Mouse (Mus musculus) heart, postnatal 0 days (tissue): ENCODE measurements at regions not wholly inside any gene's neighbourhood (a gene's known extent, or its start where the extent isn't known, plus 50 kb on each side); places are given as distances from the start of the nearest gene placed in this dataset.
A peak's percentile ranks its signal among the peaks of the same experiment; 100 is the strongest.

Source experiments
- ATAC-seq: fragments of 200-750 bp; cut with Nextera tagmentation; 2 replicates; pipeline ENCODE4 v1.8.0; 2017; ENCODE audit warnings: low read depth, moderate number of reproducible peaks, moderate library complexity; ENCODE audit not compliant: insufficient read depth
- DNase-seq: peaks from one replicate; pipeline ENCODE4 v3.0.0-alpha.2; 2016; ENCODE audit warnings: low spot score
- H3K27ac ChIP-seq: fragments of 300-500 bp; sonication (generic); 2 replicates; pipeline ENCODE4 v1.5.1; 2014; ENCODE audit warnings: low read depth, mild to moderate bottlenecking
- H3K27me3 ChIP-seq: fragments of 300-500 bp; sonication (generic); 2 replicates; pipeline ENCODE4 v1.6.1; 2014; ENCODE audit warnings: low read length, mixed read lengths; ENCODE audit not compliant: control insufficient read depth, insufficient read depth
- H3K36me3 ChIP-seq: fragments of 300-500 bp; sonication (generic); replicated peaks from 2 replicates; pipeline ENCODE4 v1.6.1; 2014; ENCODE audit warnings: low read length, mixed read lengths; ENCODE audit not compliant: control insufficient read depth, insufficient read depth
- H3K4me1 ChIP-seq: fragments of 300-500 bp; sonication (generic); 2 replicates; pipeline ENCODE4 v1.6.1; 2014; ENCODE audit warnings: antibody characterized with exemption; ENCODE audit not compliant: control insufficient read depth, insufficient read depth
- H3K4me2 ChIP-seq: fragments of 300-500 bp; sonication (generic); 2 replicates; pipeline ENCODE4 v1.6.1; 2014; ENCODE audit warnings: low read depth, mild to moderate bottlenecking, low read length, moderate library complexity
- H3K4me3 ChIP-seq: fragments of 300-500 bp; sonication (generic); 2 replicates; pipeline ENCODE4 v1.5.1; 2014; ENCODE audit warnings: low read depth, low read length
- H3K9ac ChIP-seq: fragments of 300-500 bp; sonication (generic); replicated peaks from 2 replicates; pipeline ENCODE4 v1.6.1; 2014; ENCODE audit warnings: low read depth, low read length, mixed read lengths
- H3K9me3 ChIP-seq: fragments of 300-500 bp; sonication (generic); replicated peaks from 2 replicates; pipeline ENCODE4 v1.6.1; 2016; ENCODE audit warnings: low read length; ENCODE audit not compliant: control insufficient read depth
- CTCF ChIP-seq: IDR thresholded peaks from 2 replicates; pipeline ENCODE4 v1.5.1; 2016; ENCODE audit warnings: antibody characterized with exemption, control low read depth, low read depth
- EP300 ChIP-seq: IDR thresholded peaks from 2 replicates; pipeline ENCODE4 v1.6.1; 2016; ENCODE audit warnings: antibody characterized with exemption, low read depth
- WGBS: fragments of 180-500 bp; shearing (Covaris S2); extraction: QIAGEN DNeasy Blood & Tissue Kit; methylation state at CpG from one replicate; pipeline ENCODE4 v1.1.7; 2014; 5-methylcytosine and 5-hydroxymethylcytosine counted together

GRCm38 (mm10) chr10:74823395-74823794, 143.6 kb upstream of the Gnaz start:
- Histone ChIP-seq H3K4me1 (no peaks in the 10 kb centered on the region), H3K36me3 (no peaks in the 10 kb centered on the region), H3K4me3 (no peak overlapping the region), H3K9me3 (no peaks in the 10 kb centered on the region), H3K9ac (no peak overlapping the region), H3K4me2 (no peak overlapping the region), H3K27ac (no peak overlapping the region), H3K27me3 (no peaks in the 10 kb centered on the region)
- no peak for ATAC-seq
- no peak for TF ChIP-seq CTCF
- no peak for TF ChIP-seq EP300
- no peak for DNase-seq

DNA sequence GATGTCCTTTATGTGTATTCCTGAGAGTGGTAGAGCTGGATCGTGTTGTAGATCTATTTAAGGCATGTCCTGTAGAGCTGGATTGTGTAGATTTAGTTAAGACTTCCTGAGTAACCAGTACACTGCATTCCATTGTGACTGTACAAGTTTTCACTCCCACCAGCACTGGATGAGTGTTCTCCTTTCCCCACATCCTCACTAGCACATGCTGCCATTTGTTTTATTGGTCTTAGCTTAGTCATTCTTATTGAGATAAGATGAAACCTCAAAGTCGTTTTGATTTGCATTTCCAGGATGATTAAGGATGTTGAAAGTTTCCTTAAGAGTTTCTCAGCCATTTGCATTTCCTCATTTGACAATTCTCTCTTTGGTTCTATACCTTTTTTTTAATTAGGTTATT, 132.6 kb upstream of the Gnaz start:
- DNase-seq (no peak), ATAC-seq (no peak)
- WGBS: 29% methylated on average over 2 of the region's 2 CpGs
- no peak overlapping the region for H3K4me2 ChIP-seq
- no peaks in the 10 kb centered on the region for H3K4me1 ChIP-seq
- H3K4me3 ChIP-seq: no peak overlapping the region
- H3K27me3 ChIP-seq: no peaks in the 10 kb centered on the region
- H3K27ac ChIP-seq: no peak overlapping the region
- TF ChIP-seq EP300: no peak
- no peak for TF ChIP-seq CTCF
- H3K9ac ChIP-seq: no peak overlapping the region
- no peaks in the 10 kb centered on the region for H3K9me3 ChIP-seq
- no peaks in the 10 kb centered on the region for H3K36me3 ChIP-seq

DNA sequence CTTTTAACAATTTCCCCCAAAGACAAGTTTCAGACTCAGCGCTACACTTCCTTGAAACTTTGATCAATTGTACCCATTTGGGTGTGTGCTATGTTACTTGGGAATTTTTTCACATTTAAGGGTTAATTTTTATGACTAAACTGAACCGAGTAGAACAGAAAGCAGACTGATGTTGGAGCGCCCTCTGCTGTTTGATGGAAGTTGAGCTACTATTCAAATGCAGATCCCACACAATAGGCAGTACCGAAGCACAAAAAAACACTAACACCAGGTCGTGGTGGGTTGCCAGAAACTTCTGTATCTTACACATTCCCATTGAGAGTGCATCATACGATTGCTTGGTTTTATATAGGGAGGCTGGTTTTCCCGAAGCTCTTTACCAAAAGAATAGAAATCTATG, 118.6 kb upstream of the Gnaz start:
- H3K36me3 ChIP-seq: no peaks in the 10 kb centered on the region
- no peaks in the 10 kb centered on the region for H3K27me3 ChIP-seq
- no peak overlapping the region for H3K4me3 ChIP-seq
- peak; percentile 73 for TF ChIP-seq CTCF
- TF ChIP-seq EP300: no peak
- ATAC-seq (no peak), DNase-seq (peak; percentile 54)
- H3K4me1 ChIP-seq: no peaks in the 10 kb centered on the region
- 9% methylated on average over 7 of the region's 7 CpGs for WGBS
- no peak overlapping the region for H3K27ac ChIP-seq
- no peak overlapping the region for H3K9ac ChIP-seq
- no peaks in the 10 kb centered on the region for H3K9me3 ChIP-seq
- H3K4me2 ChIP-seq: no peak overlapping the region

DNA sequence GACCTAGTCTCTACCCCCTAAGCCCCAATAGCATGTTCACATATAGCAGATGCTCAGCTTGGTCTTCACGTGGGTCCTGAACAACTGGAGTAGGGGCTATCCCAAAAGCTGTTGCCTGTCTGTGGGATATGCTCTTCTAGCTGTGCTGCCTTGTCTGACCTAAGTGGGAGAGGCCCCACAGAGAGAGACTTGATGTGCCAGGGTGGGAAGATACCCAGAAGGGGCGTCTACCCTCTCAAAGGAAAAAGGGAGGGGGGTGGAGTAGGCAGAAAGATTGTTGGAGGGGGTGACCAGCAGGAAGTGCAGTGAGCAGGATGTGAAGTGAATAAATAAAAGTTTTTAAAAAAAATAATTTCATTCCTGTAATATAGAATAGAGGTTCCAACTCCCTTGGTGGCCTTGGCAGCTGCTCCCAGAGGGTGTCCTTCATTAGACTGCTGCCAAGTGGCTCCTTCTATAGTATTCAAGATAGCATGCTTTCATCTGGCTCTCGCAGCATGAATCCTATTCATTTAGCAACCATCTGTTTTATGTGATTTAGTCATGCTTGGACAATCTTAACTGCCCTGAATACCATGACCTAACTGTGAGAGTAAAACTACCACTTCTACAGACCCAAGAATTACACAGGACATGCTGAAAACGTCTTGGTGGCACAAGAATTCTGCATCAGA, 111.8 kb upstream of the Gnaz start:
- DNase-seq (no peak), ATAC-seq (no peak)
- H3K4me1 ChIP-seq: no peaks in the 10 kb centered on the region
- H3K4me3 ChIP-seq: no peak overlapping the region
- no peaks in the 10 kb centered on the region for H3K9me3 ChIP-seq
- H3K4me2 ChIP-seq: no peak overlapping the region
- H3K36me3 ChIP-seq: no peaks in the 10 kb centered on the region
- no peak overlapping the region for H3K27ac ChIP-seq
- no peak overlapping the region for H3K9ac ChIP-seq
- WGBS: 42% methylated on average over 4 of the region's 4 CpGs
- no peak for TF ChIP-seq CTCF
- no peak for TF ChIP-seq EP300
- no peaks in the 10 kb centered on the region for H3K27me3 ChIP-seq
